Mouse (Mus musculus) granulocyte monocyte progenitor cell, adult 5-6 weeks (primary cell): Measurements from ENCODE around the gene Dlst. TPM values are rescaled to one million over a fixed set of nuclear protein-coding genes. Genes with fewer than 3 reads are reported as not detected.

Source experiments
- ATAC-seq: replicated peaks from 2 replicates; pipeline ENCODE4 v1.8.0; 2016; ENCODE audit warnings: mild to moderate bottlenecking, moderate TSS enrichment, inconsistent platforms; ENCODE audit not compliant: poor library complexity, severe bottlenecking
- total RNA-seq, 2 experiments: library from RNA; stranded (forward) in 1 of 2; stranded (reverse) in 1 of 2; fragments of 200-712, 200-1000 nt in 1 of 2; fragments of >200 nt in 1 of 2; fragmentation: Nextera tagmentation in 1 of 2; gene quantifications; 2 replicates each; pipeline ENCODE4 v1.2.3; 2014 to 2017

Gene Dlst
- total RNA-seq (2014; fragmentation: Nextera tagmentation), result 106 and 140 TPM in 2 replicates
- 167 and 195 TPM in 2 replicates for total RNA-seq (2017)

- peak; percentile 76 for ATAC-seq
Measured at GRCm38 (mm10) chr12:85110698-85111592, at the start of gene Dlst, which contains the start of gene Prox2. TSS of gene Dlst (plus strand) at chr12:85110833. TSS of gene Prox2 (minus strand) at chr12:85110759.

- no peak for ATAC-seq
Measured at GRCm38 (mm10) chr12:85071043-85071442, 39.6 kb upstream of the Dlst start.

GRCm38 (mm10) chr12:85077100-85077499, 33.5 kb upstream of the Dlst start:
- ATAC-seq, result no peak

GRCm38 (mm10) chr12:85084257-85084656, 26.4 kb upstream of the Dlst start:
- no peak for ATAC-seq

- ATAC-seq, result no peak
Measured at GRCm38 (mm10) chr12:85084941-85085340, 25.7 kb upstream of the Dlst start.

GRCm38 (mm10) chr12:85087845-85088244, 22.8 kb upstream of the Dlst start:
- no peak for ATAC-seq

- no peak for ATAC-seq
Measured at GRCm38 (mm10) chr12:85091190-85091589, 19.4 kb upstream of the Dlst start.

- peak; percentile 37; the same call in 1 of the 2 replicates for ATAC-seq
Measured at GRCm38 (mm10) chr12:85092214-85092613, 18.4 kb upstream of the Dlst start.

- ATAC-seq, result peak; percentile 87
Measured at GRCm38 (mm10) chr12:85094010-85094409, 16.6 kb upstream of the Dlst start.

GRCm38 (mm10) chr12:85094706-85095105, 15.9 kb upstream of the Dlst start:
- ATAC-seq, result no peak

GRCm38 (mm10) chr12:85095146-85095545, 15.5 kb upstream of the Dlst start:
- no peak for ATAC-seq

GRCm38 (mm10) chr12:85095859-85096258, 14.8 kb upstream of the Dlst start:
- no peak for ATAC-seq

- no peak for ATAC-seq
Measured at GRCm38 (mm10) chr12:85101001-85101400, 9.6 kb upstream of the Dlst start.

- no peak for ATAC-seq
Measured at GRCm38 (mm10) chr12:85101521-85102106, 9.0 kb upstream of the Dlst start.

- no peak for ATAC-seq
Measured at GRCm38 (mm10) chr12:85103096-85103495, 7.5 kb upstream of the Dlst start.

GRCm38 (mm10) chr12:85104789-85105188, 5.8 kb upstream of the Dlst start:
- ATAC-seq, result no peak

GRCm38 (mm10) chr12:85106292-85106691, 4.3 kb upstream of the Dlst start:
- peak; percentile 39 for ATAC-seq

- ATAC-seq, result peak; percentile 54
Measured at GRCm38 (mm10) chr12:85108643-85109042, 2.0 kb upstream of the Dlst start.

GRCm38 (mm10) chr12:85109426-85109825, 1.2 kb upstream of the Dlst start:
- no peak for ATAC-seq

- ATAC-seq, result no peak
Measured at GRCm38 (mm10) chr12:85110011-85110697, 479 bp upstream of the Dlst start.
